Mouse (Mus musculus) heart, embryonic 11.5 days (tissue): ENCODE results near the gene Hykk. TPM values are rescaled to one million over a fixed set of nuclear protein-coding genes. Genes with fewer than 3 reads are reported as not detected.

ENCODE experiments used
- ATAC-seq: fragments of 200-750 bp; cut with Nextera tagmentation; replicated peaks from 2 replicates; pipeline ENCODE4 v1.8.0; 2017; ENCODE audit warnings: moderate library complexity; ENCODE audit not compliant: insufficient number of reproducible peaks, low FRiP score, low TSS enrichment
- H3K27ac ChIP-seq: fragments of 300-500 bp; sonication (generic); 2 replicates; pipeline ENCODE4 v1.5.1; 2014; ENCODE audit warnings: mild to moderate bottlenecking, low read depth, low read length
- H3K27me3 ChIP-seq: fragments of 300-500 bp; sonication (generic); 2 replicates; pipeline ENCODE4 v1.6.1; 2014; ENCODE audit warnings: mild to moderate bottlenecking, low read length, mixed read lengths; ENCODE audit not compliant: control insufficient read depth, insufficient read depth
- H3K36me3 ChIP-seq: fragments of 300-500 bp; sonication (generic); 2 replicates; pipeline ENCODE4 v1.6.1; 2014; ENCODE audit warnings: mild to moderate bottlenecking, low read length, moderate library complexity, mixed read lengths; ENCODE audit not compliant: control insufficient read depth, insufficient read depth
- H3K4me1 ChIP-seq: fragments of 300-500 bp; sonication (generic); 2 replicates; pipeline ENCODE4 v1.6.1; 2014; ENCODE audit warnings: low read length; ENCODE audit not compliant: control insufficient read depth, insufficient read depth
- H3K4me2 ChIP-seq: fragments of 300-500 bp; sonication (generic); 2 replicates; pipeline ENCODE4 v1.6.1; 2014; ENCODE audit warnings: mild to moderate bottlenecking, moderate library complexity
- H3K4me3 ChIP-seq: fragments of 300-500 bp; sonication (generic); 2 replicates; pipeline ENCODE4 v1.5.1; 2014; ENCODE audit warnings: low read depth, low read length
- H3K9ac ChIP-seq: fragments of 300-500 bp; sonication (generic); 2 replicates; pipeline ENCODE4 v1.6.1; 2014; ENCODE audit warnings: mild to moderate bottlenecking, low read depth, low read length, moderate library complexity
- H3K9me3 ChIP-seq: fragments of 300-500 bp; sonication (generic); replicated peaks from 2 replicates; pipeline ENCODE4 v1.6.1; 2016; ENCODE audit warnings: low read length; ENCODE audit not compliant: control insufficient read depth
- WGBS: fragments of 180-500 bp; shearing (Covaris S2); extraction: QIAGEN DNeasy Blood & Tissue Kit; methylation state at CpG from one replicate; pipeline ENCODE4 v1.1.7; 2014; ENCODE audit not compliant: insufficient replicate concordance; 5-methylcytosine and 5-hydroxymethylcytosine counted together
- polyA plus RNA-seq: library from polyadenylated mRNA; unstranded; fragments of >200 nt; fragmentation: Nextera tagmentation; extraction: Ambion mirVana; gene quantifications from 2 replicates; pipeline ENCODE4 v1.2.1, GENCODE M21; 2014

The Hykk gene
- polyA plus RNA-seq = 2.6 and 3.7 TPM in 2 replicates

GRCm38 (mm10) chr9:54917010-54917677 is at the start of gene Hykk:
TSS of gene Hykk (plus strand) at chr9:54917283.
- Histone ChIP-seq H3K9me3 (no peaks in the 10 kb centered on the region), H3K4me2 (peak within 1 kb of the TSS; percentile 88), H3K27me3 (no peaks in the 10 kb centered on the region), H3K9ac (peak within 1 kb of the TSS; percentile 83), H3K27ac (peak within 1 kb of the TSS; percentile 18; the same call in 1 of the 2 replicates), H3K36me3 (no peaks in the 10 kb centered on the region), H3K4me1 (no peaks in the 10 kb centered on the region), H3K4me3 (peak within 1 kb of the TSS; percentile 72)
- under 1% methylated on average over 34 of the region's 34 CpGs for whole genome bisulfite sequencing
- ATAC-seq = peak; percentile 94

- H3K4me2 ChIP-seq = no peak overlapping the region
- WGBS = 92% methylated on average over 1 of the region's 1 CpGs
- H3K4me3 ChIP-seq = no peak overlapping the region
- no peak overlapping the region for H3K27ac ChIP-seq
- peaks cover 10% of the 10 kb centered on the region; the same call in 1 of the 2 replicates for H3K36me3 ChIP-seq
- no peaks in the 10 kb centered on the region for H3K27me3 ChIP-seq
- H3K9me3 ChIP-seq = no peaks in the 10 kb centered on the region
- H3K4me1 ChIP-seq = no peaks in the 10 kb centered on the region
- H3K9ac ChIP-seq = no peak overlapping the region
- ATAC-seq = no peak
These were observed 38.3 kb upstream of the Hykk start for GRCm38 (mm10) chr9:54878759-54879158.

- H3K9me3 ChIP-seq = no peaks in the 10 kb centered on the region
- H3K4me2 ChIP-seq = no peak overlapping the region
- no peak overlapping the region for H3K4me3 ChIP-seq
- H3K4me1 ChIP-seq = no peaks in the 10 kb centered on the region
- ATAC-seq = no peak
- H3K27me3 ChIP-seq = no peaks in the 10 kb centered on the region
- no peak overlapping the region for H3K27ac ChIP-seq
- no peak overlapping the region for H3K9ac ChIP-seq
- H3K36me3 ChIP-seq = peaks cover 16% of the 10 kb centered on the region
- WGBS = 75% methylated on average over 4 of the region's 4 CpGs
These were observed 25.0 kb upstream of the Hykk start for GRCm38 (mm10) chr9:54892111-54892510.

GRCm38 (mm10) chr9:54897097-54897496 is 20.0 kb upstream of the Hykk start:
- H3K27me3 ChIP-seq = no peaks in the 10 kb centered on the region
- no peak overlapping the region for H3K4me3 ChIP-seq
- no peak overlapping the region for H3K4me2 ChIP-seq
- no peak overlapping the region for H3K9ac ChIP-seq
- no peak for ATAC-seq
- no peaks in the 10 kb centered on the region for H3K4me1 ChIP-seq
- no peak overlapping the region for H3K27ac ChIP-seq
- no peaks in the 10 kb centered on the region for H3K9me3 ChIP-seq
- H3K36me3 ChIP-seq = peaks cover 21% of the 10 kb centered on the region
- 87% methylated on average over 3 of the region's 3 CpGs for WGBS

GRCm38 (mm10) chr9:54909446-54909845 is 7.6 kb upstream of the Hykk start:
- Histone ChIP-seq H3K4me3 (no peak overlapping the region), H3K27me3 (no peaks in the 10 kb centered on the region), H3K4me2 (no peak overlapping the region), H3K9me3 (no peaks in the 10 kb centered on the region), H3K36me3 (peaks cover 12% of the 10 kb centered on the region), H3K27ac (no peak overlapping the region), H3K4me1 (no peaks in the 10 kb centered on the region), H3K9ac (no peak overlapping the region)
- no peak for ATAC-seq
- WGBS = 80% methylated on average over 5 of the region's 5 CpGs

- Histone ChIP-seq H3K9ac (no peak overlapping the region), H3K27ac (no peak overlapping the region), H3K4me3 (no peak overlapping the region), H3K9me3 (no peaks in the 10 kb centered on the region), H3K36me3 (no peaks in the 10 kb centered on the region), H3K4me2 (no peak overlapping the region), H3K27me3 (no peaks in the 10 kb centered on the region), H3K4me1 (no peaks in the 10 kb centered on the region)
- WGBS = 62% methylated on average over 7 of the region's 7 CpGs
- no peak for ATAC-seq
These were observed 1.5 kb upstream of the Hykk start for GRCm38 (mm10) chr9:54915576-54915975.

- no peak overlapping the region for H3K9ac ChIP-seq
- no peak overlapping the region for H3K27ac ChIP-seq
- H3K36me3 ChIP-seq = no peaks in the 10 kb centered on the region
- no peaks in the 10 kb centered on the region for H3K27me3 ChIP-seq
- H3K4me2 ChIP-seq = peak overlapping the region; percentile 88
- WGBS = 68% methylated on average over 8 of the region's 8 CpGs
- H3K4me1 ChIP-seq = no peaks in the 10 kb centered on the region
- H3K4me3 ChIP-seq = peak overlapping the region; percentile 72; the same call in 1 of the 2 replicates
- 0 out of 2 replicates have a peak, but pooled peaks have one; percentile 10 for ATAC-seq
- no peaks in the 10 kb centered on the region for H3K9me3 ChIP-seq
These were observed 682 bp upstream of the Hykk start for GRCm38 (mm10) chr9:54916401-54916800.

- Histone ChIP-seq H3K9me3 (no peaks in the 10 kb centered on the region), H3K4me3 (no peak overlapping the region), H3K36me3 (no peaks in the 10 kb centered on the region), H3K4me2 (peak overlapping the region; percentile 88; the same call in 1 of the 2 replicates), H3K9ac (no peak overlapping the region), H3K27me3 (no peaks in the 10 kb centered on the region), H3K27ac (no peak overlapping the region), H3K4me1 (no peaks in the 10 kb centered on the region)
- 76% methylated on average over 2 of the region's 2 CpGs for WGBS
- no peak for ATAC-seq
These were observed 1.1 kb downstream of the Hykk start for GRCm38 (mm10) chr9:54918191-54918590.

- 87% methylated on average over 5 of the region's 5 CpGs for WGBS
- Histone ChIP-seq H3K4me2 (no peak overlapping the region), H3K27ac (no peak overlapping the region), H3K9ac (no peak overlapping the region), H3K4me3 (no peak overlapping the region), H3K36me3 (no peaks in the 10 kb centered on the region), H3K4me1 (no peaks in the 10 kb centered on the region), H3K9me3 (no peaks in the 10 kb centered on the region), H3K27me3 (no peaks in the 10 kb centered on the region)
- ATAC-seq = no peak
These were observed 1.7 kb downstream of the Hykk start for GRCm38 (mm10) chr9:54918781-54919180.
